Comparison of ENCODE assay signal across 4 mouse cellular contexts in genomic region chr5:122089664-122090063, GRCm38 (mm10).
"Had no signal": no experiment of that assay in that cellular context is flagged by ENCODE, and none has a peak within 500 bp of the region (broad histone marks: within the 10 kb centered on the region; RNA-seq: fewer than 3 reads in every experiment).

No protein-coding gene starts in this region.

- H3K4me1 ChIP-seq: neural tube, embryonic 13.5 days; neural tube, embryonic 15.5 days; stomach, embryonic 15.5 days had no signal

- H3K9me3 ChIP-seq: neural tube, embryonic 13.5 days; neural tube, embryonic 15.5 days; stomach, embryonic 15.5 days had no signal

- H3K4me3 ChIP-seq: neural tube, embryonic 13.5 days; neural tube, embryonic 15.5 days; stomach, embryonic 15.5 days had no signal

- H3K36me3 ChIP-seq: neural tube, embryonic 13.5 days; neural tube, embryonic 15.5 days; stomach, embryonic 15.5 days had no signal

- H3K9ac ChIP-seq: neural tube, embryonic 13.5 days; neural tube, embryonic 15.5 days; stomach, embryonic 15.5 days had no signal

- H3K27ac ChIP-seq: neural tube, embryonic 13.5 days; neural tube, embryonic 15.5 days; stomach, embryonic 15.5 days; stomach, postnatal 0 days had no signal
